Mouse (Mus musculus): ENCODE measurements at regions not wholly inside any gene's neighbourhood (a gene's known extent, or its start where the extent isn't known, plus 50 kb on each side); places are given as distances from the start of the nearest gene placed in this dataset.

- TF ChIP-seq CTCF (IDR thresholded peaks at IDR 0.05; ENCODE audit: low read depth): no peak
- no peak for TF ChIP-seq EP300 (optimal IDR thresholded peaks at IDR 0.05)
Measured at GRCm38 (mm10) chrX:19311377-19311776, 169.7 kb downstream of the Tex13c3 start.

Measured in stomach, postnatal 0 days (tissue).